Mouse (Mus musculus) liver, postnatal 0 days (tissue): ENCODE data around the gene Ntrk2. TPM values are rescaled to one million over a fixed set of nuclear protein-coding genes. Genes with fewer than 3 reads are reported as not detected.

Source experiments
- ATAC-seq: fragments of 200-750 bp; cut with Nextera tagmentation; 2 replicates; pipeline ENCODE4 v1.8.0; 2017; ENCODE audit warnings: mild to moderate bottlenecking, moderate library complexity
- DNase-seq: peaks from one replicate; pipeline ENCODE4 v3.0.0-alpha.2; 2016
- H3K27ac ChIP-seq: fragments of 300-500 bp; sonication (generic); 2 replicates; pipeline ENCODE4 v1.5.1; 2014; ENCODE audit warnings: antibody characterized with exemption, moderate library complexity, mild to moderate bottlenecking, low read depth
- H3K27me3 ChIP-seq: fragments of 300-500 bp; sonication (generic); 2 replicates; pipeline ENCODE4 v1.6.1; 2014; ENCODE audit warnings: low read length, control low read depth, mixed read lengths; ENCODE audit not compliant: insufficient read depth
- H3K36me3 ChIP-seq: fragments of 300-500 bp; sonication (generic); replicated peaks from 2 replicates; pipeline ENCODE4 v1.6.1; 2014; ENCODE audit warnings: mild to moderate bottlenecking, control low read depth, low read length, moderate library complexity, mixed read lengths; ENCODE audit not compliant: insufficient read depth
- H3K4me1 ChIP-seq: fragments of 300-500 bp; sonication (generic); 2 replicates; pipeline ENCODE4 v1.6.1; 2014; ENCODE audit warnings: antibody characterized with exemption, mild to moderate bottlenecking, control low read depth; ENCODE audit not compliant: insufficient read depth
- H3K4me2 ChIP-seq: fragments of 300-500 bp; sonication (generic); 2 replicates; pipeline ENCODE4 v1.6.1; 2014; ENCODE audit warnings: low read depth, mild to moderate bottlenecking, low read length, moderate library complexity, mixed read lengths
- H3K4me3 ChIP-seq: fragments of 300-500 bp; sonication (generic); 2 replicates; pipeline ENCODE4 v1.5.1; 2014; ENCODE audit warnings: low read depth, low read length
- H3K9ac ChIP-seq: fragments of 300-500 bp; sonication (generic); replicated peaks from 2 replicates; pipeline ENCODE4 v1.6.1; 2014; ENCODE audit warnings: mild to moderate bottlenecking, moderate library complexity
- H3K9me3 ChIP-seq: fragments of 300-500 bp; sonication (generic); 2 replicates; pipeline ENCODE4 v1.6.1; 2016; ENCODE audit warnings: mild to moderate bottlenecking, control low read depth, low read length, mixed read lengths
- CTCF ChIP-seq: sonication (generic); IDR thresholded peaks from 2 replicates; pipeline ENCODE4 v1.5.1; 2016; ENCODE audit warnings: antibody characterized with exemption, low read depth
- EP300 ChIP-seq: IDR thresholded peaks from 2 replicates; pipeline ENCODE4 v1.6.1; 2016; ENCODE audit warnings: antibody characterized with exemption, low read depth, mild to moderate bottlenecking
- WGBS: fragments of 180-500 bp; shearing (Covaris S2); extraction: QIAGEN DNeasy Blood & Tissue Kit; methylation state at CpG from one replicate; pipeline ENCODE4 v1.1.7; 2014; ENCODE audit not compliant: insufficient replicate concordance; 5-methylcytosine and 5-hydroxymethylcytosine counted together
- polyA plus RNA-seq: library from polyadenylated mRNA; unstranded; fragments of >200 nt; fragmentation: Nextera tagmentation; extraction: Ambion mirVana; gene quantifications from 2 replicates; pipeline ENCODE4 v1.2.1, GENCODE M21; 2015

Ntrk2 gene
- polyA plus RNA-seq, 1 experiment from 2014 or later: 0.21 TPM

GRCm38 (mm10) chr13:59009855-59010254 is 203.5 kb downstream of the Ntrk2 start:
- 70% methylated on average over 5 of the region's 5 CpGs for WGBS
- H3K27me3 ChIP-seq: no peaks in the 10 kb centered on the region
- TF ChIP-seq CTCF: no peak
- no peak for TF ChIP-seq EP300
- ATAC-seq (peak; percentile 61), DNase-seq (no peak)
- peaks cover 10% of the 10 kb centered on the region for H3K4me1 ChIP-seq
- no peaks in the 10 kb centered on the region for H3K36me3 ChIP-seq
- no peak overlapping the region for H3K4me2 ChIP-seq
- H3K27ac ChIP-seq: no peak overlapping the region
- no peaks in the 10 kb centered on the region for H3K9me3 ChIP-seq
- H3K4me3 ChIP-seq: no peak overlapping the region
- H3K9ac ChIP-seq: no peak overlapping the region

DNA sequence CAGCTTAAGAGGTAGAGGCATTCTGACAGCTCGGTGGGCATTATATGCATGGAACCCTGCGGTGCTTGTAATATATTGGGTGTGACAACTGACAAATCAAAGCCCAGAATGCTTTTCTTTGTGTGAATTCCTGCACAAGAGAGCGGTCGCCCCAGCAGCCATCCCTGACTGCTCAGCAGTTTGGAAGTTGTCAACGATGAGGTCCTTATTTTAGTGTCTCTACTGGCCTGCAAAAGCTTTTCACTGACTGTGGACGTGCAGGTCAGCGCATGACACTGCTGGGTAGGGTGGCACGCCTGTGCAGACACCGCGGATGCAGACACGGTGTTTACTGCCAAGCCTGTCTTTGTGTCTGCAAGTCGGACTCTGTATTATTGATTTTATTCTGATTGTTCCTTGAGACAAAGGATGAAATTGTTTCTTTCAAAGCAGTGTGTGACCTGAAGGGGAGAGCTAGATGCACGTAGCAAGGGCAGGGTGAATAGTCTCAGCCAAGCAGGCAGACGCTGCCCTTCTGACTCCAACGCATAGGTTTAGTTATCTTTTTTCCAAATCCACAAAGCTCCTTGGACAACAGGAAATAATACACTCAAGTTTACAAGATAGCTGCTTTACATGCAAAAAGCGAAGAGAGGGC is 204.6 kb downstream of the Ntrk2 start:
- Histone ChIP-seq H3K9ac (no peak overlapping the region), H3K4me2 (peak overlapping the region; percentile 51), H3K36me3 (no peaks in the 10 kb centered on the region), H3K27me3 (no peaks in the 10 kb centered on the region), H3K27ac (no peak overlapping the region), H3K4me1 (peaks cover 10% of the 10 kb centered on the region), H3K4me3 (0 out of 2 replicates have a peak overlapping the region, but pooled peaks have one; percentile 11), H3K9me3 (no peaks in the 10 kb centered on the region)
- 45% methylated on average over 16 of the region's 16 CpGs for WGBS
- TF ChIP-seq CTCF (no peak), EP300 (no peak)
- no peak; the same call in 1 of the 2 replicates for ATAC-seq
- DNase-seq: no peak

GRCm38 (mm10) chr13:59011530-59011903 is 205.1 kb downstream of the Ntrk2 start:
- ATAC-seq (peak; percentile 77), DNase-seq (peak; percentile 37)
- 0 out of 2 replicates have a peak overlapping the region, but pooled peaks have one; percentile 11 for H3K4me3 ChIP-seq
- H3K4me2 ChIP-seq: peak overlapping the region; percentile 51
- H3K4me1 ChIP-seq: peaks cover 10% of the 10 kb centered on the region
- H3K27ac ChIP-seq: no peak overlapping the region
- no peaks in the 10 kb centered on the region for H3K36me3 ChIP-seq
- TF ChIP-seq EP300: no peak
- no peak for TF ChIP-seq CTCF
- H3K27me3 ChIP-seq: no peaks in the 10 kb centered on the region
- 8% methylated on average over 15 of the region's 15 CpGs for WGBS
- H3K9ac ChIP-seq: no peak overlapping the region
- H3K9me3 ChIP-seq: no peaks in the 10 kb centered on the region

DNA sequence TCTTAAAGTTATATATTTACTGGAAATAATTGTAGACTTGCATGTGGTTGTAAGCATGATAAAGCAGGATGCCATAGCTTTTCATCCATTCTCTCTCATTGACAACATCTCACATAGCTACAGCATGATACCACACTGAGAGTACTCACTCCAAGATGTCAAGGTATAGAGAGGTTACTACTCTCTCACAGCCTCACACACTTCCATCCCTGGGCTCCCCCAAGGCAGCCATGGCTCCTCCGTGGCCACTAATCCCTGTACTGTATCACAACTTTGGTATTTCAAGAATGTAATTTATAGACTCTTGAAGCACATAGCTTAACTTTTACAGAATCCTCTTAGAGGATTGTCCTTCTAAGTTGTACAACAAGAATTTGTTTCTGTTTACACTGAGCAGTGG is 209.0 kb downstream of the Ntrk2 start:
- ATAC-seq (no peak), DNase-seq (no peak)

GRCm38 (mm10) chr13:59017121-59017520 is 210.8 kb downstream of the Ntrk2 start:
- ATAC-seq: no peak
- Histone ChIP-seq H3K9ac (no peak overlapping the region), H3K4me3 (no peak overlapping the region), H3K4me2 (no peak overlapping the region), H3K27ac (no peak overlapping the region), H3K36me3 (no peaks in the 10 kb centered on the region), H3K4me1 (no peaks in the 10 kb centered on the region), H3K9me3 (no peaks in the 10 kb centered on the region), H3K27me3 (no peaks in the 10 kb centered on the region)
- TF ChIP-seq CTCF: no peak
- no peak for TF ChIP-seq EP300
- WGBS: 57% methylated on average over 5 of the region's 5 CpGs
- no peak for DNase-seq

More for the DNA sequence above, 209.0 kb downstream of the Ntrk2 start:
- no peak overlapping the region for H3K4me2 ChIP-seq
- H3K36me3 ChIP-seq: no peaks in the 10 kb centered on the region
- peaks cover 10% of the 10 kb centered on the region for H3K4me1 ChIP-seq
- no peak overlapping the region for H3K4me3 ChIP-seq
- no peak overlapping the region for H3K27ac ChIP-seq
- WGBS: 53% methylated on average over 1 of the region's 1 CpGs
- TF ChIP-seq CTCF (no peak), EP300 (no peak)
- H3K27me3 ChIP-seq: no peaks in the 10 kb centered on the region
- H3K9me3 ChIP-seq: no peaks in the 10 kb centered on the region
- no peak overlapping the region for H3K9ac ChIP-seq

DNA sequence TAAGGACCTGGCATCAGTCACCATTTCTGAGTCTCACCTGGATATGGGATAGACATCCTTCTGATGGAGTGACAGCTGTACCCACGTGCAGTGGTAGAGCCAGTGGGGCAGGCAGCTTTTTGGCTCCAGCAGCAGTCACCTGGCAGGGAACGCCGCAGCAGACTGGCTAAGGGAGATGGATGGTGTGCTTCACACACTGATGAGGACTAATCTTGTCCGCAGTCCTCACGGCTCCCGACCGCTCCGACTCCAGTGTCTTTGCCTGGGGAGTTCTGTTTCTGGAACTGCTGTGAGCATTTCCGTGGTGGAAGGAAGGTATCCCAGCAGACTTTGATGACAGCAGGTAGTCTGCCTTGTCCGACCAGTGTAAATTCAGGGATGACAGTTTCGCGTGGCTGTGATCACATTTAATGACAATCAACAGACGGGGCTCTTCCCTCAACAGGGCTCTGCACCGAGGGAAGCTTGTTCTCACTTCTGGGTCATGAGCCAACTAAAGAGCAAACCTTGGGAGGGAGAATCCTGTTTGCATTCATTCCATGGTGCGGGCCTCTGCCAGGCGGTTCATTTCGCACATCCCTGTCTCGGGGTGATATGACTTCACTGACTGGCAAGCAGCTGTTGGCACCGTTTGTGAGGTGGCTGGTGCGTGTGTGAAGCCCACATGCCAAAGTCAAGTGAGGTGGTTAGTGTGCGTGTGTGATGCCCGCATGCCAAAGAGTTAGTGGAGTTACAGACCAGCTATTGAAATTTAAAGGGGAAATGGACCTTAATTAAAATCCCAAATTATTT is 216.1 kb downstream of the Ntrk2 start:
- Histone ChIP-seq H3K9ac (no peak overlapping the region), H3K9me3 (no peaks in the 10 kb centered on the region), H3K27me3 (no peaks in the 10 kb centered on the region), H3K4me3 (no peak overlapping the region), H3K27ac (no peak overlapping the region), H3K4me1 (no peaks in the 10 kb centered on the region), H3K4me2 (no peak overlapping the region), H3K36me3 (no peaks in the 10 kb centered on the region)
- DNase-seq: no peak
- WGBS: 80% methylated on average over 22 of the region's 22 CpGs
- ATAC-seq: no peak
- TF ChIP-seq EP300 (no peak), CTCF (no peak)
